ENCODE assay signal across 11 mouse cellular contexts in the genomic region with DNA sequence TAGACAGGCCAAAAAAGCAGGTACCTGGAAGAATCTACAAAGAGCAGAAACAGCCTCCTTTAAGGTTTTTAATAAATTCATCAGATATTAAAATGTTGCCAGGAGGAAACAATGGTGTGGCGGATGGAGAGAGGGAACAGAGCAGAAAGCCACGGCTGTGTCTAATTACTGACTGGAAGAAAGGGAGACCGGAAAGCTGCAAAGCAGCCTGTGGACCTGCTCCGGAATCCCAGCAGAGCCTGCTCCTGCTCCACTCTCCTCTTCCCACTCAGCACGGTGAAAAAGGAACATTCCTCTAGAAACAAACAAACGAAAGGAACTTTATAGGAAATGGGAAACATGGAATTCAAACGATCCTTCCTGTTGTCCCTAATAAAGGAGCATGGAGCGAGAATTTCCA.
DNase-seq lines count a peak whose midpoint lies in the region; ATAC-seq and TF ChIP-seq lines count a peak whose summit lies in the region.
"Had no signal": no experiment of that assay in that cellular context is flagged by ENCODE, and none has a peak within 500 bp of the region (broad histone marks: within the 10 kb centered on the region; RNA-seq: fewer than 3 reads in every experiment).

No protein-coding gene starts in this region.

- ATAC-seq in embryonic facial prominence, embryonic 13.5 days (ENCODE audit: insufficient number of reproducible peaks, insufficient read depth, low FRiP score, low TSS enrichment, low read depth) = no peak
- no peak for ATAC-seq in limb, embryonic 14.5 days (ENCODE audit: low FRiP score, low read depth)

- no peak for DNase-seq in gastrocnemius, adult 2 months
- DNase-seq in gastrocnemius, adult 18-20 months (ENCODE audit: low spot score) = no peak
- DNase-seq in left cerebral cortex, postnatal 4 days = peak; percentile 9
- DNase-seq in left cerebral cortex, adult 8-10 months (ENCODE audit: low spot score in 2 of 2) = no peak
- DNase-seq in limb, embryonic 14.5 days (ENCODE audit: low spot score) = peak; percentile 41
- DNase-seq in right cerebral cortex, postnatal 25 days = no peak
- no peak for DNase-seq in cerebellum, postnatal 36 days
- DNase-seq: kidney, adult 8-10 months; lung, adult 2 months; thymus, postnatal 4 days had no signal

- no peaks in the 10 kb centered on the region for H3K9me3 ChIP-seq in embryonic facial prominence, embryonic 13.5 days
- H3K9me3 ChIP-seq in limb, embryonic 14.5 days (ENCODE audit: control insufficient read depth, low read length) = no peaks in the 10 kb centered on the region

- no peak overlapping the region for H3K9ac ChIP-seq in embryonic facial prominence, embryonic 13.5 days
- peak overlapping the region; percentile 28; the same call in 1 of the 2 replicates for H3K9ac ChIP-seq in limb, embryonic 14.5 days (ENCODE audit: low read depth, low read length, severe bottlenecking)

- peaks cover 43% of the 10 kb centered on the region for H3K4me1 ChIP-seq in embryonic facial prominence, embryonic 13.5 days
- H3K4me1 ChIP-seq in limb, embryonic 14.5 days (ENCODE audit: control insufficient read depth, insufficient read depth, low read length) = peaks cover 8% of the 10 kb centered on the region; the same call in 1 of the 2 replicates

- H3K4me2 ChIP-seq in embryonic facial prominence, embryonic 13.5 days = peak overlapping the region; percentile 36
- H3K4me2 ChIP-seq in limb, embryonic 14.5 days (replicated peaks; ENCODE audit: low read depth, low read length, severe bottlenecking) = peak overlapping the region; percentile 22; the same call in 1 of the 2 replicates

- WGBS in embryonic facial prominence, embryonic 13.5 days = 17% methylated on average over 8 of the region's 8 CpGs
- 13% methylated on average over 8 of the region's 8 CpGs for WGBS in limb, embryonic 14.5 days

- intact Hi-C loops in gastrocnemius, adult 2 months (cut with DNase I) = no loop called here
- intact Hi-C loops in left cerebral cortex, postnatal 4 days (cut with DNase I) = no loop called here

- no peaks in the 10 kb centered on the region for H3K36me3 ChIP-seq in embryonic facial prominence, embryonic 13.5 days
- no peaks in the 10 kb centered on the region for H3K36me3 ChIP-seq in limb, embryonic 14.5 days (ENCODE audit: control insufficient read depth, insufficient read depth, low read length)

- TF ChIP-seq CTCF in gastrocnemius, adult 2 months (IDR thresholded peaks at IDR 0.05) = no peak

- peak overlapping the region; percentile 56; the same call in 1 of the 2 replicates for H3K27ac ChIP-seq in gastrocnemius, adult 2 months
- peak overlapping the region; percentile 3 for H3K27ac ChIP-seq in embryonic facial prominence, embryonic 13.5 days
- H3K27ac ChIP-seq in limb, embryonic 14.5 days (replicated peaks; ENCODE audit: low read depth, low read length) = no peak overlapping the region

- peak overlapping the region; percentile 17; the same call in 1 of the 2 replicates for H3K4me3 ChIP-seq in gastrocnemius, adult 2 months
- no peak overlapping the region for H3K4me3 ChIP-seq in embryonic facial prominence, embryonic 13.5 days
- H3K4me3 ChIP-seq in limb, embryonic 14.5 days (replicated peaks; ENCODE audit: low read length) = no peak overlapping the region

- no peaks in the 10 kb centered on the region for H3K27me3 ChIP-seq in embryonic facial prominence, embryonic 13.5 days
- H3K27me3 ChIP-seq in limb, embryonic 14.5 days (ENCODE audit: control insufficient read depth, insufficient read depth, low read length) = no peaks in the 10 kb centered on the region

- no peak for TF ChIP-seq POLR2A in limb, embryonic 14.5 days (IDR thresholded peaks at IDR 0.05; ENCODE audit: borderline replicate concordance, extremely low read depth, insufficient read depth, insufficient read length)

Comparison
In these comparisons a context has a peak if more than half of its experiments do, and no peak if none do; other contexts are left out.
1. DNase-seq: peak in left cerebral cortex, postnatal 4 days (single experiment) and limb, embryonic 14.5 days (single experiment); none in gastrocnemius, adult 2 months (single experiment), gastrocnemius, adult 18-20 months (single experiment), left cerebral cortex, adult 8-10 months (0 of 2), right cerebral cortex, postnatal 25 days (single experiment) and cerebellum, postnatal 36 days (0 of 2).